Mouse (Mus musculus) small intestine, adult 2 months (tissue): ENCODE data around the gene Rpap1.

Experiments
- CTCF ChIP-seq: fragments of 200-500 bp; IDR thresholded peaks from 2 replicates; pipeline ENCODE4 v1.5.1; 2012; ENCODE audit warnings: low read depth, mild to moderate bottlenecking, control low read depth, inconsistent platforms, low read length, moderate library complexity, mixed read lengths; ENCODE audit not compliant: insufficient replicate concordance, insufficient read length; ENCODE audit errors: extremely low read depth
- POLR2A ChIP-seq: fragments of 200-500 bp; IDR thresholded peaks from 2 replicates; pipeline ENCODE4 v1.6.1; 2012; ENCODE audit warnings: low read depth, mild to moderate bottlenecking, control low read depth, inconsistent platforms, low read length, moderate library complexity

DNA sequence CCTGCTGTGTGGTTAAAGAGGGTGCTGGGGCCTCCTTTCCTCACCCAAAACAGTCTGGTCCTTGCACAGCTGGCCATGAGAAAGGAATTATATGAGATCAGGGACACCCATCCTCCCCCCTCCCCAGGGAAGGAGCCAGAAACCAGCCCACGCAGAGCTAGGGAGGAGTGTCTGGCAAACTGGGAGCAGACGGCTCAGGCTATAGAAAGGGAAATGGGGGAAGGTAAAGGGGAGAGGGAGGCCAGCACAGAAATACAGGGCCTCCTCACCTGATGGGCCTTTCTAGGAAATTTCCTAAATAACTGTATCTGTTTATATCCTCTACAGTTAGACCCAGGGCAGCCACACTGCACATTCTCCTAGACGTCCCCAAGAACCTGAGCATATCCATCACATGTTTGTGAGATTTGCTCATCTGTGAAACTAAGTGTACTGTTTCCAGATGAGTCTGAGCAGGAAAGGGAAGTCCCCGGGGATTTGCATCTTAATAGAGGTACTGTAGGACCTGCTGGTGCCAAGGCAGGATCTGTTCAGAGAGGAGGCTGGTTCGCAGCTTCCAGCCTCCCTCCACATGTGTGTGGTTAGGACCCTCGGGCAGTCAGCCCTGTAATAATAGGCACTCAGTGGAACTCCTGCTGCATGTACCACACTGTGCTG, 16.4 kb upstream of the Rpap1 start:
- no peak for TF ChIP-seq CTCF
- no peak for TF ChIP-seq POLR2A
